Mouse (Mus musculus) brain, adult 2 months (tissue): ENCODE data around the gene Adam19.

Source experiments
- DNase-seq: peaks from one replicate; pipeline ENCODE4 v3.0.0; 2011; ENCODE audit warnings: low read depth, low spot score

Gene Adam19

DNA sequence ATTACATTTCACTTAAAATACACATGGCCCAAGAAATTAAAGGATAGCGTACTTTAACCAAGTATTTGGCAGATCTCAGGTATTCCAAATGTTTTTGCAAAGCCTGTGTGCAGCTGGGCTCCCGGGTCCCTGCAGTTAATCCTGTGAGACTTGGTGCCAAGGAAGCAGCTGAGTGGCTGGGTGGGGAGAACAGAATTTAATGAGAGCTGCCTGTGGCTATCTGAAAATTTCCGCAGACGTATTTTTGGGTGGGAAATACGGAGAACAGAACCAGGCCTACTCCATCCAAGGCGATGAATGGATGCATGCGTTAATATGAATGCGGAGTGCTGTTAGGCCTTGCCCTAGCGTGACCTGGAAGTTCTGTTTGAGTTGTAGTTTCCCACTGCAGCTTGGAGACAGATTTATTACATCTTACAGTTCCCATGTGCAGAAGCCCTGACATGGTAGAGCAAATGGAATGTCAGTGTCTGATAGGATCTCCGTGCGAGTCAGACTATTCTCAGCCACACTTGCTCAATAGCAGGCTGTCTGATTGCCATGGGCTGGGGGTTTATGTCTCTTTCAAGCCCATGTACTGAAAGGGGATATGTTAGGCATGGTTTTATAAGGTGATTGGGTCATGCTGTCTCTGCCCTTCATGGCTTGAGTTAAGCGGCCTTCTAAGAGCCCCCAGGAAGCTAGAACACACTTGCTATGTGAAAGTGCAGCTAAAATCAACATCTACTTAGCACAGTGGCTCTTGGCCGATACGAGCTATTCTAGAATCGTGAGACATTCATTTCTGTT, 17.5 kb downstream of the Adam19 start:
- no peak for DNase-seq

DNA sequence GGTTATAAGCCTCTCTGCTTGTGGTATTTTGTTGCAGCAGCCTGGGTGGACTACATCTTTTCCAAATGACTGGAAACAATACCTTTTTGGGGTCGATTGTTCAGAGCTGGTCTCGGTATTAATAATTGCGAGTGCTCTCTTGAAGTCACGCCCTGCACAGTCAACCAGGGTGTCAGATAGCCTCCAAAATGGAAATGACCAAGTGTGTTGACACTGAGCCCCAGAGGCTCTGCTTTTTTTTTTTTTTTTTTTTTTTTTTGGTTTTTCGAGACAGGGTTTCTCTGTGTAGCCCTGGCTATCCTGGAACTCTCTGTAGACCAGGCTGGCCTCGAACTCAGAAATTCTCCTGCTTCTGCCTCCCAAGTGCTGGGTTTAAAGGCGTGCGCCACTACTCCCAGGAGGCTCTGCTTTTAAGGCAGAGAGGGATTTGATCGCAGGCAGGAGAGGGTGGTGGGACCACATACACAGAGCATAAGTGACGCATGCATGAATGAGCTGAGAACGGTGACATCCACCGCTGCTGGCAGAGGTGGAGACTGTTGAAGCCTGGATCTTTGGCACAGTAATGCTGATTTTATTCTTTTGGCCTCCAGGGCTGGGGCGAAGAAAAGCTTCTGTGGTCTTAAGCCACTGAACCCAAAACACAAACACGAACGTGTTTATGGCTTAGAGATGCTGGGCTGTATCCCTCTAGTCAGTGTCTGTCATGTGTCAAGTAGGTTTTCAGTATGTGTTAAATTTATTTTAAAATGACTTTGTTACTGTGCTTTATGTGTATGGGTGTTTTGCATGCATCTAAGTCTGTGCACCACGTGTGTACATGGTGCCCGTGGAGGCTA, 18.3 kb downstream of the Adam19 start:
- no peak for DNase-seq

- no peak for DNase-seq
Measured at GRCm38 (mm10) chr11:46075507-46075906, 19.7 kb downstream of the Adam19 start.

DNA sequence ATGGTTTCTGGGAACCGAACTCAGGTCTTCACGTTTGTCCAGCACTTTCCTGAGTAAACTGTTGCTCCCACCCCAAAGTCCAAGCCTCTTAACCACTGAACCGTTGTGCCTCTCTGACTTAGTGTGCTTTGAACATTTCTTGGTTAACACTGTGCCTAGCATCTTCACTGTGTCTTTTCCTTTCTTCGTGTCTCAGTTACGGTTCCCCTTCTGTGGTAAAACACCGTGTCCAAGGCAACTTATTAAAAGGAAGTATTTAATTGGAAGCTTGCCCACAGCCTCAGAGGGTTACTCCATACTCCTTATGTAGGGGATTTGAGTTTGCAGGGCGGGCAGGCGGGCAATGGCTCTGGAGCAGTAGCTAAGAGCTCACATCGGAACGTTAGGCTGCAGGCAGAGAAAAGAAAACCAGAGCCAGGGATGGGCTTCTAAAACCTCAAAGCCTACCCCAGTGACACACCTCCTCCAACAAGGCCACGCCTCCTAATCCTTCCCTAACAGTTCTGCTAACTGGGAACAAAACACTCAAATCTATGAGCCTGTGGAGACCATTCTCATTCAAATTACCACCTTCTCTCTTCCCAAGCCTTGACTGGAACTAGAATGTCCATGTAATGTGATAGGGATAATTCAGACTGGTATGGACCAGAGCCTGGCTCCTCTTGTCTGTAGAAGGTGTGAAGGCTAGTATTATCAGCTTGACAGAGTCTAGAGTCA, 20.8 kb downstream of the Adam19 start:
- no peak for DNase-seq

DNA sequence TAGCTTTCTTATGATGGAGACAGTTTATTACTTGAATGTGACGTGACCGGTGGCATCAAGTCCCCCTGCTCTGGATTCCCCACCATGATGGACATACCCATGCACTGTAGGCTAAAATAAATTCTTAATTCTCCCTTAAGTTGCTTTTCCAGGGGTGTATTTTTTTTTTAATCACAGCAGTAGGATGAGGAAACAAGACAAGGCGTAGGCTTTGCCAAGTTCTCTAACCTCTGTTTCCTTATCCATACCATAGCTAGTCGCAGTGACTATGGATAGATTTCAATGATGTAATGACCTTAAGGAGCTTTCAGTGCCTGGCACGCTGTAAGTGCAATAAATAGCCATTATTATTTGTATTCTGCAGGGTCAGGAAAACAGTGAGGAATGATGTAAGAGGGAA, 21.5 kb downstream of the Adam19 start:
- DNase-seq: no peak

GRCm38 (mm10) chr11:46077732-46078375, 22.1 kb downstream of the Adam19 start:
- DNase-seq: no peak

DNA sequence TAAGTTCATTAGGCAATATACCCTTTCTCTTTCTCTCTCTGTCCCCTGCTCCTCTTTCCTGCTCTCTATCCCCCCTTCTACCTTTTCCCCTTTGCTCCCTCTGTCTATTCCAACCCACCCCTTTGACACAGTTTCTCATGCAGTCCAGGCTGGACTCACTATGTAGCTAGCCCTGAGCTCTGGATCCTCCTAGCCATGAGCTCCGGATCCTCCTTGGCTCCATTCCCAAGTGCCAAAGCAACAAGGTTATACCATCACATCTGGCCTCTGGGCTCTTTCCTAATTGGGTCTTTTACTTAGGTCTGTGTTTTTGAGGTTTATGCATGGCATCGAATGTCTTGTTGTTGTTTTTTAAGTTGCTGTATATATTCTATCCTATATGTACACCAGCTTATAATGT, 25.3 kb downstream of the Adam19 start:
- DNase-seq: no peak

DNA sequence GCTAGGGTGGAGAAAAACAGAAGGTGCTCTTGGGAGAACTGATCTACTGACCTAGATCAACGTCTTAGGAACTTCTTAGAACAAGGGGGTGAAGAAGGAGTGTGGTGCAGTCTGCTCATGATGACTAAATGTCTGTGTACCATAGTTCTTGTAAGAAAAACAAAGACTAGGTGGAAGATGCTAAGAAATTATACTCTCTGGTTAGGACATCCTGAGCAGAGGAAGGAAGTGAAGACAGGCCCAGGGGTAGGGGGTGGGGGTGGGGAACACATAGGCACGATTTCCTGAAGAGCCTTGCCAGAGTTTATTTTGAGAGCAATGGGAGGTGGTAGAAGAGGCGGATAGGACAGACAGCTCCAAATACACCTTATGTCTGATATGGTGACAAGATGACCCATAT, 27.6 kb downstream of the Adam19 start:
- no peak for DNase-seq

DNA sequence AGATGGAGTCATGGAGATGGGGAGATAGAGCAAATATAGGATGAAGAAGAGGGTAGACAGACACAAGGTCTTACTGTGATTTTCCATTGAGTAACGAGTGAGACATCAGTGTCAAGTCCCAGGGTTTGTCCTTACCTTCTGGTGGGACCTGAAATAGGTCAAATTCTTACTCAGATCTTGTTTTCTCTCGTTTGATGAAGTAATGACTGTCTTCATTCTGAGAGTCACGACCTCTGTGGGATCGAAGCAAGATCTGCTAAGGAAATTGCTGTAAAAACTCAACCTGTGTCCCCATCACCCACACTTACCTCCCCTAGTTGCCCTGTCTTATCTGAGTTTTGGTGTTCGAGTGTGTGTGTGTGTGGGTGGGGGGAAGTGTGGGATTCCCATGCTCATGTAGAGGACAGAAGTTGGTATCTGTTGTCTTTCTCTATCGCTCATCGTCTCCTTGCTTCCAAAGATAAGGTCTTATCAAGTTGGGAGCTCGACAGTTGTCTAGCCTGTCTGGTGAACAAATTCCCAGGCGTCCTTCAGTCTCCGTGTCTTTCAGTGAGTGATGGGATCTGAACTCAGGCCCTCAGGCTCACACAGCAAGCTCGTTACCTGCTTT, 28.1 kb downstream of the Adam19 start:
- no peak for DNase-seq

GRCm38 (mm10) chr11:46084568-46084967, 28.8 kb downstream of the Adam19 start:
- DNase-seq: no peak

DNA sequence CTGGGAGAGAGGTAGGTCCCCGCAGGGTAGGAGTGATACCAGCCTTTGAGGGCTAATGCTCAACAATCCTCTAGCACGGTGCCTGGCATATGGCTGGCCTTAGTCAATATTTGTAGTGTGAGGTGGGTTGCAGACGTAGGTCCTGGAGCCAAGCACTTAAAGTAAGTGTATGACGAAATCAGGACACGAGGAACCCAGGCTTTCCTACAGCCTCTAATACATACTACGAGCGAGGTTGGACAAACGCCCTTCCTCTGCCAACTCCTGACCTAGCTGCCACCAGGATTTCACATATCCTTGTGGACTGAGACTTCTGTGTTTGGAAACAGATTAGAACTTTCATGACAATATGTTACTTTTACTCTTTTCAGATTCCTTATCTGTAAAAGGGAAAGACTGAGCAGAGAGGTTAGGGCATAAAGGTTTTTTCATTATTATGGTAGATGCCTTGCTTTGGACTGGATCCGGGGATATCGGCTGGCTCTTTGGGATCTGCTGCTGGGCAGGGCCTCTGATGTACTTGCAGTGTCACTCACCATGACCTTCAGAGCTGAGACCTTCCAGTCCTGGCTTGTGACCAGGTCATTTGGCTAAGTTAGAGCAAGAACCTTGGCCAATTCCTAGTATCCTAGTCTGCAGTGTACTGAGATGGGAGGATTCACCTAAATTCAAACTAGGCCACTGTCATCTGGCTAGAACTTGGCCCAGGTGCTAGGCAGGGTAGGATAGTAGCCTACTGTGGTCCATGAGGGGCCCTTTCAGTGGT, 29.8 kb downstream of the Adam19 start:
- no peak for DNase-seq

DNA sequence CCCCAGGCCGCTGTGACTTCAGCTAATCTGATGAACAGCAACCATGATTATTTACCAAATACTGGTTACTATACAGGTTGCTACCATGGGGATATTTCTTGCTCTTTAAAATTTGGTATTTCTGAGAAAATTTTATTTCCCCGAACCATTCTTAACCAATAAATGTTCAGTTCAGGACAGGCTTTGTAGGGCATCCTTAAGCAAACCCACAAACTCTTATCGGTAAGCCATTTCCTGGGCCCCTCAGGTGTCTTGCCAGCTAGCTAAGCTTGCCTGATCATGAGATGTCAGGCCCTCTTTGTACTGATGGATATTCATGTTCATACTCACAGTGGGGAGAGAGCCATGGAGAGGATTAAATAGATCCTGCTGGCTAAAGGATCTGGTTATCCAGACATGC, 30.7 kb downstream of the Adam19 start:
- DNase-seq: no peak

DNA sequence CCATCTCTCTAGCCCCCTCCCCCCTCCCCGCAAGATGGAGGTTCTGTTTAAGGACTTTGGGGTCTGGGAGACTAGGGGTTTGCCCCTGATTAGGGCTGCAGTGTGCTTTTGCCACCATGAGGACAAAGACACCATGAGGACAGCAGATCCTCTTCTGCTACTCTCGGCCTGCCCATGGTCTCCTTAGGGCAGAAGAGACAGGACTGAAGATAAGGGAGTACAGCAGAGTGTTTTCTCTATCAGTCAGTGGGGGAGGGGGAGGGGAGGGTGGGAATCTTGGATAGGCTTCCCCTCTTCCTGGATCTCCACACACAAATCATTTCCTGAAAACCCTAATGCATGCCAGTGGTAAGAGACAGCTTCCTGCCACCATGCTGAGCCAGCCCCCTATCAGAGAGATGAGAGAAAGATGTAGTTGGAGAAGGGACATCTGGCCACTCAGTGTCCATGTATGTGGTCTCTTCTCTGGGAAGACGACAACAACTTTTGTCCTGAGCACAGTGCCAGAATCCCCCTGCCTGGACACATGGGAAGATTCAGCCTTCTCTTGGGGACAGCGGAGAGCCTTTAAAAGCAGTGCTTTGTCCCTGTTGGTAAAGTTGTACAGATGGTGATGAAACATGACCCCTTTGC, 33.4 kb downstream of the Adam19 start:
- no peak for DNase-seq

- no peak for DNase-seq
Measured at GRCm38 (mm10) chr11:46090036-46090725, 34.4 kb downstream of the Adam19 start.

DNA sequence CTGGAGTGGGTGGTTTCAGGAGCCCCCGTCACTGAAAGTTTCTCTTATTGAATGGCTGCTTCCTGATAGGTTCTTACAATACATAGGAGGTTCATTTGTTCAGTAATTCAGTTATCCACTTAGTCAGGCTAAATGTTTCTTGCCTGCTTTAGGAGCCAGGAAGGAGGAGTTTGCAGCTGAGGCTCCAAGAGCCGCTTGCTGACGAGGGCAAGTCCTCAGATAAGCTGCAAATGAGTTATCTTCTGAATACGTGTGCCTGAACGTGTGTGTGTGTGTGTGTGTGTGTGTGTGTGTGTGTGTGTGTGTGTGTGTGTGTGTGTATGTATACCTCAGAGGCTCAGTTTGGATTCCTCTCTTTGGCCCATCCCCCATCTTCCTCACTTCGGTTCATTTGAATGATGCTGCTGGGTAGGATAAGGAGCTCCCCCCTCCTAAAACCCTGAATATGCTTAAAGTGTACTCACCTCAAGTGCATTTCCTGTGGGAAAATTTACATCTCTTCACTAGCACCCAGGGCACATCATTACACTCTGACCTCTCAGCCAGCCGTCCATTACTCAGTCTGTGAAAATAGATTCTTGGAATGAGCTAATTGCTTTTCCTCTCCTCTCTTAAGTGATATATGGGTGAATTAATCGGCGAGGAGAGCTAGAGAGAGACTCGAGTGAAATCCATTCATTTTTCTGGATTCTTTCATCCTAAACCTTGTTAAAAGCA, 35.3 kb downstream of the Adam19 start:
- DNase-seq: no peak

DNA sequence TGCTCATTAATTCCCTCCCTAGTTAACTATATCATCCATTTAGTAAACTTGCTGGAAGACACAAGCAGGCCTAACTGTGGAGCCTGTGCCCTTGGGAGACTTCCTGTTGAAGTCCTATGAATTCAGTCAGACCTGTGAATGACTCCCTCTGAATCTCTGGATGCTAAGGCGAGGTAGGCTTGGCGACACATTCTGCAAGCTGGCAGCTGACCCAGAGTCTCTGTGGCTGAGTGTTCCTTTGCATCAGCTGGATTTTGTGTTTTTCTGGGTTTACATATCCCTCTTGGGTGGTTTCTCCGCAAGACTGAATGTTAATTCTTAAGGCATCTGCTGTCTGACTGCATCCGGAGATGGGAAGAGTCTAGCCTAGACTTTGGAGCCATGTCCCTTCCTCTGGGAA, 36.3 kb downstream of the Adam19 start:
- DNase-seq: peak; percentile 62

DNA sequence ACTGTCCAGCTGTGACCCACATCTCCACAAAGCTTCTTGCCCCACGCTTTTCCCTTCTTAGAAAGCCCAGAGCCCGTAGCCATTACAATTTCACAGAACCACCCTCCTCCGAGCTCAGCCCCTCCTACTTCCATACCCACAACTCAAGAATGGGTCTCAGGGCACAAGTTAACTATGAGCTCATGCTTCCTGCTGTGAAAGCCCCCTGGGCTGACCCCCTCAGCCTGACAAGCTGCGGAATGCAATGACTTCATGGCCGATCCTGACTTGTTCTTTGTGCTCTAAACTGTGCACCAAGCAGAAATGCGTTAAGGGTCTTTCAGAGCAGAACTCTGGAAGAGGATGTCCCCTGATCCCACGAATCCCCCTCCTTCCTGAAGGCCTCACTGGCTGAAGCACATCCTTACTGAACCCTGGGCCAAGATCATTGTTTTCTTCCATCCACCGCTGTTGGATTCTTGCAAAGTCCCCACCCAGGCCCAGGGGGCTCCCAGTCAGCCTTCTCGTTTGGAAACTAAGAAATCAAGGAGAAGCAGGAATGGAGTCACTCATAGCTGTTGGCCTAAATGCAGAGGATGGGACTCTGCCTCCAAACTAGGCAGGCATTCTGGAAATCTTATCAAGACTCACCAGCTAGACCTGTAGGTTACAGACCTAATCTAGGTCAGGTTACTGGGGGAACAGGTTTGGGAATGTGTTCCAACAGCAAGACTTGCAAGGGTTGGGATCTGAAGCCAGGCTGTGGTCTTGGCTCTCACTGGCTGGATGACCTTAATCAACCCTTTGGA, 39.9 kb downstream of the Adam19 start:
- DNase-seq: no peak

DNA sequence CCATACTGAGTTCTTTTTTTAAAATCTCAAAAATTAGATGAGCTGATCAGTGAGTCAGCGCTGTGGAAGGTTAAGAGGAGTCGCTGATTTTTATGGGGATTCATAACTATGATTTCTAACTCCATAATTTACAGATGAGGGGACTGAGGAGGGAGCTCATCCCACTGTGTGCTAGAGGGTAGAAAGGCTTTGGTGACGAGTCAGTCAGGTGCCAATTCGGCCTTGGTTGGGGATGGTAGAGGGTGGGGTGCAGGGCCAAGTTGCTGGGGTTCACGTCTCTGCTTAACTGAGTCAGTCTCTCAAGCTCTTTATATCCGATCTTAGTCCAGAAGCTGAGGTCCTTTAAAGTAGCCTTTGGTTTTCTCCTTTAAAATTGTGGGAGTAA, 40.5 kb downstream of the Adam19 start:
- DNase-seq: no peak
